Comparison of ENCODE assay signal across 14 mouse cellular contexts in the genomic region with DNA sequence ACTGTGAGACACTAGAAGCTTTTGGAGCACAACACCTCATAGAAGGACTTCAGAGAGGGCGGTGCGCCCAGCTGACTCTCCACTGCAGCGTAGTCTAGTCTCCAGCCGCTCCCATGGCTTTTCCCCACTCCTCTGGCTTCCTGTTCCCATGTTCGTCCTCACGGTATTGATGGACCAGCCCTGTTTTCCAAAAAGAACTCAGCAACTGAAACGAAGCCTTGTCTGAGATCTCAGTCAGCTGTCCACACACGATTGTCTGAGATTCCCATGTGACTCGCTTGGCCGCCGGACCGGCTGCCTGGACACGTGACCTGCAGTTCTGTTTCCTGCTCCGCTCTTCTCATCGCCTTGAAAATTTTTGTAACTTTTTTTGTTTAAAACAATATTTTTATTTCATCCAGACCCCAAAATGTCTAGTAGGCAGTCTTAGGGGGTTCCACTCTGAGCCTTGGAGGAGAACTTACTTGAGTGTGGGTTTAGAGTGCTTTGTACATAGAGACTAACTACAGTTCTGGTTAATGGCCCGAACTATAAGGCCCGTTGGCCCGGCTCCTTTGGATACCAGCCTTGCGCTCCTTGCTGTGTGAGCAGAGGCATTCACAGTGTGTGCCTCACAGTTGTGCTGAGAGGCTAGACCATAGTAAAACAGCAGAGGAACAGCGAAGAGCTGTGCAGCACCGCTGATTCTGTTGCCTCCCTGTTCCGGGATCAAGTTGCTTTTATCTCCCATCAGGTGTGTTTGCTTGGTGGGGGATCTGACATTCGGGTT. TPM values are rescaled to one million over a fixed set of nuclear protein-coding genes. Genes with fewer than 3 reads are reported as not detected.
DNase-seq lines count a peak whose midpoint lies in the region; ATAC-seq and TF ChIP-seq lines count a peak whose summit lies in the region.
"Had no signal": no experiment of that assay in that cellular context is flagged by ENCODE, and none has a peak within 500 bp of the region (broad histone marks: within the 10 kb centered on the region; RNA-seq: fewer than 3 reads in every experiment).

No protein-coding gene starts in this region.

- TF ChIP-seq POLR2A in cerebellum, adult 2 months (IDR thresholded peaks at IDR 0.05; ENCODE audit: borderline replicate concordance, insufficient read depth, low read length), result no peak

- ATAC-seq in cerebellum, adult (ENCODE audit: insufficient number of reproducible peaks, low FRiP score, low TSS enrichment), result no peak
- no peak for ATAC-seq in lung, embryonic 16.5 days (ENCODE audit: low read depth)
- no peak for ATAC-seq in midbrain, embryonic 14.5 days (ENCODE audit: low FRiP score, low TSS enrichment)
- ATAC-seq in megakaryocyte-erythroid progenitor cell, adult 5-6 weeks (replicated peaks; ENCODE audit: low FRiP score, low TSS enrichment, poor library complexity, severe bottlenecking), result no peak

- H3K27ac ChIP-seq in cerebellum, adult 2 months (ENCODE audit: insufficient read depth, low read length), result no peak overlapping the region; the same call in 1 of the 2 replicates
- no peak overlapping the region for H3K27ac ChIP-seq in lung, embryonic 16.5 days (ENCODE audit: low read length)
- no peak overlapping the region for H3K27ac ChIP-seq in midbrain, embryonic 14.5 days (replicated peaks; ENCODE audit: low read depth, low read length)
- H3K27ac ChIP-seq: hindbrain, embryonic 12.5 days; stomach, embryonic 15.5 days had no signal

- no peaks in the 10 kb centered on the region for H3K27me3 ChIP-seq in cerebellum, adult 2 months (ENCODE audit: control insufficient read depth, insufficient read depth, low read length)
- no peaks in the 10 kb centered on the region for H3K27me3 ChIP-seq in lung, embryonic 16.5 days (ENCODE audit: control insufficient read depth, insufficient read depth, low read depth, low read length)
- no peaks in the 10 kb centered on the region for H3K27me3 ChIP-seq in midbrain, embryonic 14.5 days (ENCODE audit: control insufficient read depth, insufficient read depth, low read length)
- H3K27me3 ChIP-seq: hindbrain, embryonic 12.5 days; stomach, embryonic 15.5 days had no signal

- H3K4me3 ChIP-seq in cerebellum, adult 2 months (replicated peaks; ENCODE audit: insufficient read depth, low read depth, low read length), result peak overlapping the region; percentile 45
- no peak overlapping the region for H3K4me3 ChIP-seq in lung, embryonic 16.5 days (ENCODE audit: low read length)
- H3K4me3 ChIP-seq in midbrain, embryonic 14.5 days (replicated peaks; ENCODE audit: low read depth, low read length), result no peak overlapping the region
- H3K4me3 ChIP-seq: hindbrain, embryonic 12.5 days; stomach, embryonic 15.5 days had no signal

- H3K4me2 ChIP-seq in lung, embryonic 16.5 days (ENCODE audit: low read depth, low read length), result 0 out of 2 replicates have a peak overlapping the region, but pooled peaks have one; percentile 9
- H3K4me2 ChIP-seq in midbrain, embryonic 14.5 days (ENCODE audit: low read length), result no peak overlapping the region
- H3K4me2 ChIP-seq: hindbrain, embryonic 12.5 days; stomach, embryonic 15.5 days had no signal

- peak in 1 of 2 experiments; percentile 30 for DNase-seq in cerebellum, adult 2 months
- peak; percentile 75 to 80 for DNase-seq in gastrocnemius, adult 8-10 months (ENCODE audit: low spot score in 2 of 2)
- peak; percentile 76 to 77 for DNase-seq in heart, postnatal 14 days
- DNase-seq in midbrain, embryonic 14.5 days, result no peak
- DNase-seq in cerebellum, postnatal 4 days (ENCODE audit: low spot score in 2 of 2), result no peak

- no peaks in the 10 kb centered on the region for H3K4me1 ChIP-seq in cerebellum, adult 2 months (ENCODE audit: control insufficient read depth, insufficient read depth, low read length)
- peaks cover 5% of the 10 kb centered on the region for H3K4me1 ChIP-seq in lung, embryonic 16.5 days (replicated peaks; ENCODE audit: control insufficient read depth, insufficient read depth, low read length)
- no peaks in the 10 kb centered on the region for H3K4me1 ChIP-seq in midbrain, embryonic 14.5 days (ENCODE audit: control insufficient read depth, insufficient read depth, low read length)
- H3K4me1 ChIP-seq: hindbrain, embryonic 12.5 days had no signal

- intact Hi-C loops in heart, postnatal 14 days (cut with DNase I), result loop anchor here (2.0 to 5.0 kb wide), 2 partner anchors 60 to 90 kb away; a partner anchor contains a TSS

- WGBS in cerebellum, adult 2 months, result 65% methylated on average over 23 of the region's 23 CpGs
- 62% methylated on average over 23 of the region's 23 CpGs for WGBS in lung, embryonic 16.5 days
- 85% methylated on average over 23 of the region's 23 CpGs for WGBS in midbrain, embryonic 14.5 days

- no peak for TF ChIP-seq CTCF in cerebellum, adult 2 months (IDR thresholded peaks at IDR 0.05; ENCODE audit: borderline replicate concordance, insufficient read depth, low read depth, low read length)

- no peak overlapping the region for H3K9ac ChIP-seq in lung, embryonic 16.5 days (ENCODE audit: low read length)
- H3K9ac ChIP-seq in midbrain, embryonic 14.5 days (replicated peaks; ENCODE audit: low read length), result no peak overlapping the region
- H3K9ac ChIP-seq: hindbrain, embryonic 12.5 days; stomach, embryonic 15.5 days had no signal

- no peaks in the 10 kb centered on the region for H3K9me3 ChIP-seq in lung, embryonic 16.5 days (ENCODE audit: control insufficient read depth, low read length)
- H3K9me3 ChIP-seq in midbrain, embryonic 14.5 days (ENCODE audit: control insufficient read depth, low read length), result no peaks in the 10 kb centered on the region
- H3K9me3 ChIP-seq: hindbrain, embryonic 12.5 days; stomach, embryonic 15.5 days had no signal

- no peaks in the 10 kb centered on the region for H3K36me3 ChIP-seq in lung, embryonic 16.5 days (ENCODE audit: control insufficient read depth, insufficient read depth, low read length)
- H3K36me3 ChIP-seq in midbrain, embryonic 14.5 days (ENCODE audit: control insufficient read depth, insufficient read depth, low read length), result no peaks in the 10 kb centered on the region
- H3K36me3 ChIP-seq: hindbrain, embryonic 12.5 days; stomach, embryonic 15.5 days had no signal

RNA-seq across cellular contexts. Expression of a gene that starts 30.3 kb away (rescaled TPM):
- polyA plus RNA-seq in cerebellum, adult 2 months (2012; rRNA removed), result 0.31 and 0.36 TPM in 2 replicates
- 10 to 100 TPM; 55.3 to 81.4 (median 68.5) TPM for total RNA-seq in gastrocnemius, adult 8-10 months (2022)
- 100 to 1,000 TPM; 542 to 580 TPM for total RNA-seq in heart, postnatal 14 days (2021)
- 8.9 and 9.1 TPM in 2 replicates for polyA plus RNA-seq in lung, embryonic 16.5 days (2015; fragmentation: Nextera tagmentation; extraction: Ambion mirVana)
- polyA plus RNA-seq in midbrain, embryonic 14.5 days (2014; fragmentation: Nextera tagmentation; extraction: Ambion mirVana), result 0.51 TPM in 2 replicates
- 10.0 and 10.1 TPM in 2 replicates for total RNA-seq in megakaryocyte-erythroid progenitor cell, adult 5-6 weeks (2014; fragmentation: Nextera tagmentation)
- 3.1 TPM in 1 of 2 replicates, not detected in the other for total RNA-seq in megakaryocyte-erythroid progenitor cell, adult 5-6 weeks (2017)

RNA-seq across cellular contexts. Expression of a gene that starts 40.6 kb away (rescaled TPM):
- polyA plus RNA-seq in cerebellum, adult 2 months (2012; rRNA removed), result 1.2 and 1.6 TPM in 2 replicates
- 1 to 10 TPM; 2.5 to 4.7 (median 3.6) TPM for total RNA-seq in gastrocnemius, adult 8-10 months (2022)
- total RNA-seq in heart, postnatal 14 days (2021), result 10 to 100 TPM; 10.4 to 13.6 TPM
- polyA plus RNA-seq in lung, embryonic 16.5 days (2015; fragmentation: Nextera tagmentation; extraction: Ambion mirVana), result 0.31 and 1.3 TPM in 2 replicates
- polyA plus RNA-seq in midbrain, embryonic 14.5 days (2014; fragmentation: Nextera tagmentation; extraction: Ambion mirVana), result 0.26 and 0.38 TPM in 2 replicates
- not detected in 2 replicates for total RNA-seq in megakaryocyte-erythroid progenitor cell, adult 5-6 weeks (2014; fragmentation: Nextera tagmentation)
- total RNA-seq in megakaryocyte-erythroid progenitor cell, adult 5-6 weeks (2017), result not detected in 2 replicates
- polyA plus RNA-seq: embryonic facial prominence, embryonic 11.5 days had no signal

RNA-seq across cellular contexts. Expression of a gene that starts 45.5 kb away (rescaled TPM):
- 0.41 TPM in 1 of 2 replicates, not detected in the other for polyA plus RNA-seq in cerebellum, adult 2 months (2012; rRNA removed)
- total RNA-seq in gastrocnemius, adult 8-10 months (2022), result not detected
- total RNA-seq in heart, postnatal 14 days (2021), result 1 to 10 TPM in 1 of 2 experiments, not detected in 1; 1.2 TPM
- polyA plus RNA-seq in lung, embryonic 16.5 days (2015; fragmentation: Nextera tagmentation; extraction: Ambion mirVana), result 0.55 TPM in 1 of 2 replicates, not detected in the other
- not detected in 2 replicates for polyA plus RNA-seq in midbrain, embryonic 14.5 days (2014; fragmentation: Nextera tagmentation; extraction: Ambion mirVana)
- total RNA-seq in megakaryocyte-erythroid progenitor cell, adult 5-6 weeks (2014; fragmentation: Nextera tagmentation), result not detected in 2 replicates
- total RNA-seq in megakaryocyte-erythroid progenitor cell, adult 5-6 weeks (2017), result not detected in 2 replicates
- total RNA-seq: liver, adult 2 months had no signal
- polyA plus RNA-seq: C2C12; hindbrain, embryonic 12.5 days; liver, adult 2 months; neural tube, embryonic 11.5 days; stomach, embryonic 15.5 days had no signal

RNA-seq across cellular contexts. Expression of a gene that starts 45.5 kb away (rescaled TPM):
- polyA plus RNA-seq in cerebellum, adult 2 months (2012; rRNA removed), result 240 and 256 TPM in 2 replicates
- total RNA-seq in gastrocnemius, adult 8-10 months (2022), result 100 to 1,000 TPM; 115 to 194 (median 149) TPM
- total RNA-seq in heart, postnatal 14 days (2021), result 100 to 1,000 TPM; 227 to 256 TPM
- 142 and 143 TPM in 2 replicates for polyA plus RNA-seq in lung, embryonic 16.5 days (2015; fragmentation: Nextera tagmentation; extraction: Ambion mirVana)
- 83.8 and 88.1 TPM in 2 replicates for polyA plus RNA-seq in midbrain, embryonic 14.5 days (2014; fragmentation: Nextera tagmentation; extraction: Ambion mirVana)
- total RNA-seq in megakaryocyte-erythroid progenitor cell, adult 5-6 weeks (2014; fragmentation: Nextera tagmentation), result 228 and 369 TPM in 2 replicates
- total RNA-seq in megakaryocyte-erythroid progenitor cell, adult 5-6 weeks (2017), result 465 and 506 TPM in 2 replicates

RNA-seq across cellular contexts. Expression of a gene that starts 50.4 kb away (rescaled TPM):
- 0.39 and 0.78 TPM in 2 replicates for polyA plus RNA-seq in cerebellum, adult 2 months (2012; rRNA removed)
- total RNA-seq in gastrocnemius, adult 8-10 months (2022), result not detected
- total RNA-seq in heart, postnatal 14 days (2021), result under 1 TPM; 0.10 TPM
- 1.9 and 2.6 TPM in 2 replicates for polyA plus RNA-seq in lung, embryonic 16.5 days (2015; fragmentation: Nextera tagmentation; extraction: Ambion mirVana)
- 0.51 and 1.0 TPM in 2 replicates for polyA plus RNA-seq in midbrain, embryonic 14.5 days (2014; fragmentation: Nextera tagmentation; extraction: Ambion mirVana)
- not detected in 2 replicates for total RNA-seq in megakaryocyte-erythroid progenitor cell, adult 5-6 weeks (2014; fragmentation: Nextera tagmentation)
- total RNA-seq in megakaryocyte-erythroid progenitor cell, adult 5-6 weeks (2017), result 0.04 and 0.66 TPM in 2 replicates
- total RNA-seq: liver, adult 2 months had no signal
- polyA plus RNA-seq: liver, adult 2 months had no signal

Comparison
In these comparisons a context has a peak if more than half of its experiments do, and no peak if none do; other contexts are left out.
1. DNase-seq: peak in gastrocnemius, adult 8-10 months (2 of 2) and heart, postnatal 14 days (2 of 2); none in midbrain, embryonic 14.5 days (single experiment) and cerebellum, postnatal 4 days (0 of 2).
2. RNA of a gene that starts 30.3 kb away (total RNA-seq): 542 to 580 TPM in heart, postnatal 14 days; 55.3 to 81.4 TPM in gastrocnemius, adult 8-10 months and 3.1 to 10.1 TPM in megakaryocyte-erythroid progenitor cell, adult 5-6 weeks; every median in the first group is over 4 times any median in the second.